Mouse (Mus musculus): ENCODE measurements at regions not wholly inside any gene's neighbourhood (a gene's known extent, or its start where the extent isn't known, plus 50 kb on each side); places are given as distances from the start of the nearest gene placed in this dataset.

GRCm38 (mm10) chr6:93026068-93027022 is 83.1 kb upstream of the Adamts9 start:
- CTCF ChIA-PET = interaction anchor here (0.7 kb wide), 1 partner anchor 421 kb away, joined by 3 read pairs; no protein-coding TSS in a partner anchor

GRCm38 (mm10) chr6:93014534-93014933 is 71.2 kb upstream of the Adamts9 start:
- CTCF ChIA-PET = no interaction called here

GRCm38 (mm10) chr6:93011906-93012305 is 68.6 kb upstream of the Adamts9 start:
- CTCF ChIA-PET = no interaction called here

- CTCF ChIA-PET = no interaction called here
These were observed 61.4 kb upstream of the Adamts9 start for GRCm38 (mm10) chr6:93004587-93005240.

- CTCF ChIA-PET = no interaction called here
These were observed 60.5 kb upstream of the Adamts9 start for GRCm38 (mm10) chr6:93003812-93004211.

GRCm38 (mm10) chr6:92993647-92994046 is 50.4 kb upstream of the Adamts9 start:
- CTCF ChIA-PET = no interaction called here
